Mouse (Mus musculus) 3134 (cell line): ENCODE measurements around the gene Pde4c.

ENCODE experiments used
- DNase-seq: peaks from one replicate; pipeline ENCODE4 v3.0.0-alpha.2; 2011; ENCODE audit warnings: low spot score; ENCODE audit not compliant: insufficient read length; ENCODE audit errors: extremely low read depth

The Pde4c gene

DNA sequence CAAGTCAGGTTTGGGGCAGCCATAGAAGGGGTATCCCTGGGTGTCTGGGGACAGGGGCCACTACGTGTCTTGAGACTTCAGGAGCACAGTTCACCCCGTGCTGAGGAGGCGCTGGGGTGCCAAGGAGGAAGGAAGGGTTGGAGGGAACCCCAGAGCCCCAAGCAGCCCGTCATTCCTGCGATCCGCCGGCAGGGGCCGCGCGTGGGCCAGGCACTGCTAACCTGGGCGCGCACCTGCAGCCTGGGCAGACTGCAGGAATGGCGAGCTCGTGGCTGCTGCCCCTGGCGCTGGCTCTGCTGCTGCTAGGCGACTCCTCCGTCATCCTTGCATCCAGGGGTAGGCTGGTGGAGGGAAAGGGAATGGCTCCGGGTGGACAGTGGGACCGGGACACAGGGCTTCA lies 5.2 kb upstream of the Pde4c start, which contains the start of gene Gm3336:
Gene Gm3336 (plus strand): TSS at position 247 of the 400 bp plus-strand sequence.
- peak; percentile 54 for DNase-seq

DNA sequence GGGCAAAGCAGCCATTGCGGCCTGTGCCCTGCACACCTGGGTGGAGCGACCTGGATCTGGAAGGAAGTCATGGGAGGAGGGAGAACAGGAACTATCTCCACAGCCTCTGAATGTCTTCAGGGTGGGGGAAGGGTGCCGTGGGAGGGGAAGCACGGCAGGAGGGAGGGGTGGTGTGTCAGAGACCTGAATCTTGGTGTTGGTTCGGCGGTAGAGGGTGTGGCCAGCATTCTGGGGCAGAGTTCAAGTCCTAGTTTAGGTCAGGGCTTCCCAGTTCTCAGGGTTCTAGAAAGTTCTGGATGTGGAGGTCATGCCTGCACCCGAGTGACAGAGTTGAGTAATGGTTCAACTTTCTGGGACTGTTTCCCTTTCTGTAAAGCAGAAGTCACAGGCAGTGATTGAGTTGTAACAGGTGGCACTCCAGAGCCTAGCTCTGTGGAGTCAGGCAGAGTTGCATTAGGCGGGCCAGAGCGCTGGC lies 3.7 kb upstream of the Pde4c start:
- DNase-seq = no peak

GRCm38 (mm10) chr8:70720739-70721138 lies 2.8 kb upstream of the Pde4c start:
- DNase-seq = peak; percentile 52

DNA sequence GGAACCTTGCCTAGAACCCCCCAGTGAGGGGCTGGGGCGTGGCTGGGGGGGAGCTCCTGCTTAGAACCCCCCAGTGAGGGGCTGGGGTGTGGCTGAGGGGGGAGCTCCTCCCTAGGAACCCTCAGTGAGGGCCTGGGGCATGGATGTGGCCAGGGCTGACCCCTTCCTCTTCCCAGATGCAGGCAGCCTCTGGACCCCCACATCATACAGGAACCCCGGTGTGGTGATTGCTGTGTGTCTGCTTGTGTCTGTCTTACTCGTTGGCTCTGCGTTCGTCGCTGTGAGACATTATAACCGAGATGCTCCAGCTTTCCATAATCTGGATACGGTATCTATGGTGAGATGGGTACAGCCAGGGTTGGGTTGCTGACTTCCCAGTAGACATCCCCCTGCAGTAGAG lies 1.9 kb upstream of the Pde4c start:
- DNase-seq = no peak

GRCm38 (mm10) chr8:70724216-70724615 lies 696 bp downstream of the Pde4c start:
- no peak for DNase-seq

DNA sequence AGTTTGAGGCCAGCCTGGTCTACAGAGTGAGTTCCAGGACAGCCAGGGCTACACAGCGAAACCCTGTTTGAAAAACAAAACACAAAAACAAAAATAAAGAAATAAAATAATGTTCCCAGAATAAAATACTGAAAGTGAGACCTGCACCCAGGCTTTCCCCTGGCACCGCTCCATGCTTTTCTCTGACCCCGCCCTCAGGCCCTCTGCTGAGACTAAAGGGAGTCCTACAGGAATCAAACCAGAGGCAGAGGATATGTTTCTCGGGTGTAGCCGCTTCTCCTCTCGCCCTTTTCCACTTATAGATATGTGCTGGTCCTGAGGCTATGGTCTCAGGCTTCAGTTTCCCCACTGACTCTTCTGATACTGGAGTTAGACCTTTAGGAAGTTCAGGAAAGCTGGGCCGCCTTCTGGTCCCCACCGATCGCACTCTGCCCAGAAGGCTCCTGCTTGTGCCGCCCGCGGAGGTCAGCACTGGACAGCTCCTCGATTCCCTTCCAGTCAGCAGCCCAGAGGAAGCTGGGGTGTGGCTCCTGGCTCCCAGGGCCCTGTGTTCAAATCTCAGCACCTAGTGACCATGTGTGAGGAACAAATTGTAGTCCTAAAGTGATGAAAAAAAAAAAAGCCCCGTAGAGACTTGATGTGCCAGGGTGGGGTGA lies 2.4 kb downstream of the Pde4c start:
- DNase-seq = no peak

DNA sequence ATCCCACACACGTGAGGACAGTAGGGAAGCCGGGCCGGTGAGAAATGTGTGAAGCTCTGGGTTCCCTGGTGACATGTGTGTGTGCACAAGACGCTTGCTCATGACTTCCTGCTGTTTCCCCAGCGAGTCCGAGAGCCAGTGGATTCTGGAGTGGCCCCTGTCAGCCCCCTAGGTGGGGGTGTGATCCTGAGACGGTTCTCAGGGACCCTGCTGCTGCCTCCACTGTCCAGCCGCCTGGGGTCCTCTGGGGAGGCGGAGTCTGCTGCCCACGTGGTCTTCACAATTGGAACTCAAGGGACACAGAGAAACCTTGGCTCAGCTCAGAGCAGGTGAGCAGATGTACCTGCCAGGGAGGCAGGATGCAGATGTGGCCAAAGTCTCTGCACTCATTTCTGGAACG lies 3.2 kb downstream of the Pde4c start:
- DNase-seq = no peak

GRCm38 (mm10) chr8:70729808-70730475 lies 6.4 kb downstream of the Pde4c start:
- DNase-seq = no peak

DNA sequence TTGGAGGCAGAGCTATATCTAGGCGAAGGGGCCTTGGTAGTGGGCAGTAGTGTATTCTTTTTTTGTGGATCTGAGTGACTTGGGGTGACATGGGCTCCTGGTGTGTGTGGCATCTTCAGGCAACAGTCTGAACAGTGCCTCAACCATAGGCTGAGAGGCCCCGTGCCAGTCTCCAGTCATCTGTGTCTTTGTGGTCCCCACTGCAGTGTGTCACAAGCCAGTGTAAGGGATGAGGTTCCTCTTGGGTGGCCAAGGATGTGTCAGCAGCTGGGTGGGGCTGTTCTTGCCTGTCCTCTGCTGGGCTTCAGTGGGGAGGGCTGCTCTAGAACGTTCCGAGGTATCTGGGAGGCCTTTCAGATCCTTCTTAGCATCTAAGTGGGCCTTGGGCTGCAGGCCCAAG lies 7.4 kb downstream of the Pde4c start:
- DNase-seq = no peak

- no peak for DNase-seq
Observed at GRCm38 (mm10) chr8:70737705-70738104, 14.2 kb downstream of the Pde4c start.

DNA sequence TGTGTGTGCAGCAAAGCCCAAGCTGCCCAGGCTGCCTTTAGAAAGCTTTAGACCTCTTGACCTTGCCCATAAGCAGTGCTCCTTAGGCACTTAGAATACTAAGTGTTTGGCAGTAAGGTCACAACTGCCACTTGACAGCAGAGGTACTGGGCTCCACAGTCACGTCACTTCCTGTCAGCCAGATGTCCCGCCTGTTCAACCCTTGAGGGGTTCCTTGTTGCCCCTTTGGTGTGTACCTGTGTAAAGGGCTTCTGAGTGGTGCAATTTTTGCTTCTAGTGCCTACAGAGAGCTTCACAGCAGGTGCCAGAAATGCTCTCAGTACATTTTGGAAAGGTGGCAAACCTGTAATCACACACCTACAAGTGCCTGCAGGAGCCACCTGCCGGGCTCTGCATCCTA lies 14.7 kb downstream of the Pde4c start:
- DNase-seq = no peak

- DNase-seq = no peak
Observed at GRCm38 (mm10) chr8:70741661-70742060, 18.1 kb downstream of the Pde4c start.

GRCm38 (mm10) chr8:70742176-70742575 lies 18.7 kb downstream of the Pde4c start:
- no peak for DNase-seq

DNA sequence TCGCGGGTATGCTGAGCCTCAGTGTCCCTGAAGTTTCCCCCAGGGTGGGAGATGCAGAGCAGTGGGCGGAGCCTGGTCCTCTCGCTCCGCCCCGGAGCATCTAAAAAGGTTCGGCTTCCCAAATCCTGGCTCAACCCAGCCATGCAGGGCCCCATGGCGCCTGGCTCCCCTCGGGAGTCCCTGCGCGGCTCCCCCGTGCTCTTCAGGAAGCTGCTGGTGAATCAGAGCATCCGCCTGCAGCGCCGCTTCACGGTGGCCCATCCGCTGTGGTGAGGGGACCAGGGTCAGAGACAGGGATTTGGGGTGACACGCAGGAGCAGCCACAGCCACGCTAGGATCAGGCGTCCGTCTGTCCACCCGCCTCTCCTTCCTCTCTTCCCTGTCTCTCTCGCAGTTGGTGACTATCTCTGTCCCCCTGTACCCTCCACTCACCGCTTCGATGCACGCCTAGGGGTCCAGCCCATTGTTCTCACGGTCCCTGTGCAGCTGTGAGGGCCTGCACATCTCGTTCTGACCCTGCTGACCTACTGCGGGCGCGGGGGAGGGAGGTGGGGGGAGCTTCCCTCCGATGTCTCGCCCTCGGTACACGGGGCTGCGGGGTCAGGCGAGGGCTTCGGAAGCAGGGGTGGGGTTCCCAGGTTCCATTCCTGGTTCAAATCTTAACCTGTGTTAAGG lies 19.6 kb downstream of the Pde4c start:
- no peak for DNase-seq

- DNase-seq = no peak
Observed at GRCm38 (mm10) chr8:70743656-70744590, 20.4 kb downstream of the Pde4c start.

DNA sequence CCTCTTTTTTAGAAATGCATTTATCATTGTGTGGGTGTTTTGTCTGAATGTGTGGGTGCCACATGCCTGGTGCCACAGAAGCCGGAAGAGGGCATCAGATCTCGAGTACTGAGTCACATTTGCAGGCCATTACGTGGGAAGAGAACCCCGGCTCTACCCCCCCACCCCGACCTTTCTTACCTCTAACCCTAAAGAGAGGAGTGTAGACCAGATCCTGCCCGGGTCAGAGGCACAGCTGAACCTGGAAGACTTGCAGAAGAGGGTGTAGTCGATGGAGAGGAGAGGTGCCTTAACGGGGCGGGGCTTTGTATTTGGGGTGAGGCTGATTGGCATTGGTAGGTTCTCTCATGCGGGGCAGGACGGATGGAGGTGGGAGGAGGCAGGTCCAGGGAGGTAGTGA lies 21.3 kb downstream of the Pde4c start:
- no peak for DNase-seq

- DNase-seq = no peak
Observed at GRCm38 (mm10) chr8:70745691-70746220, 22.2 kb downstream of the Pde4c start.

GRCm38 (mm10) chr8:70746676-70747075 lies 23.2 kb downstream of the Pde4c start:
- DNase-seq = no peak

- DNase-seq = no peak
Observed at GRCm38 (mm10) chr8:70747211-70747890, 23.8 kb downstream of the Pde4c start.
